Mouse (Mus musculus) embryonic facial prominence, embryonic 11.5 days (tissue): ENCODE data around the gene Sez6l. TPM values are rescaled to one million over a fixed set of nuclear protein-coding genes. Genes with fewer than 3 reads are reported as not detected.

Experiments used
- ATAC-seq: fragments of 200-750 bp; cut with Nextera tagmentation; replicated peaks from 2 replicates; pipeline ENCODE4 v1.8.0; 2017; ENCODE audit warnings: low read depth; ENCODE audit not compliant: insufficient number of reproducible peaks, low FRiP score, low TSS enrichment
- DNase-seq: peaks from one replicate; pipeline ENCODE4 v3.0.0-alpha.2; 2015; ENCODE audit warnings: low spot score
- H3K27ac ChIP-seq: fragments of 300-500 bp; sonication (generic); replicated peaks from 2 replicates; pipeline ENCODE4 v1.5.1; 2014; ENCODE audit warnings: mild to moderate bottlenecking, low read depth, low read length, control low read depth
- H3K27me3 ChIP-seq: fragments of 300-500 bp; sonication (generic); 2 replicates; pipeline ENCODE4 v1.6.1; 2014; ENCODE audit warnings: mild to moderate bottlenecking, low read length, moderate library complexity, mixed read lengths; ENCODE audit not compliant: control insufficient read depth, insufficient read depth
- H3K36me3 ChIP-seq: fragments of 300-500 bp; sonication (generic); replicated peaks from 2 replicates; pipeline ENCODE4 v1.6.1; 2014; ENCODE audit warnings: low read depth, mild to moderate bottlenecking, low read length, moderate library complexity, mixed read lengths; ENCODE audit not compliant: control insufficient read depth, insufficient read depth
- H3K4me1 ChIP-seq: fragments of 300-500 bp; sonication (generic); 2 replicates; pipeline ENCODE4 v1.6.1; 2014; ENCODE audit warnings: low read length, mixed read lengths; ENCODE audit not compliant: control insufficient read depth, insufficient read depth
- H3K4me2 ChIP-seq: fragments of 300-500 bp; sonication (generic); 2 replicates; pipeline ENCODE4 v1.6.1; 2014; ENCODE audit warnings: low read depth, mild to moderate bottlenecking, control low read depth, low read length, moderate library complexity
- H3K4me3 ChIP-seq: fragments of 300-500 bp; sonication (generic); 2 replicates; pipeline ENCODE4 v1.5.1; 2014; ENCODE audit warnings: low read depth, low read length, control low read depth
- H3K9ac ChIP-seq: fragments of 300-500 bp; sonication (generic); replicated peaks from 2 replicates; pipeline ENCODE4 v1.6.1; 2014; ENCODE audit warnings: mild to moderate bottlenecking, control low read depth, low read length
- H3K9me3 ChIP-seq: fragments of 300-500 bp; sonication (generic); replicated peaks from 2 replicates; pipeline ENCODE4 v1.6.1; 2016; ENCODE audit warnings: mild to moderate bottlenecking, low read length, inconsistent platforms, mixed read lengths; ENCODE audit not compliant: control insufficient read depth
- WGBS: fragments of 180-500 bp; shearing (Covaris S2); extraction: QIAGEN DNeasy Blood & Tissue Kit; methylation state at CpG from one replicate; pipeline ENCODE4 v1.1.7; 2014; 5-methylcytosine and 5-hydroxymethylcytosine counted together
- polyA plus RNA-seq: library from polyadenylated mRNA; unstranded; fragments of >200 nt; fragmentation: Nextera tagmentation; extraction: Ambion mirVana; gene quantifications from 2 replicates; pipeline ENCODE4 v1.2.1, GENCODE M21; 2014

Sez6l gene
- polyA plus RNA-seq, result 0.48 and 0.96 TPM in 2 replicates

DNA sequence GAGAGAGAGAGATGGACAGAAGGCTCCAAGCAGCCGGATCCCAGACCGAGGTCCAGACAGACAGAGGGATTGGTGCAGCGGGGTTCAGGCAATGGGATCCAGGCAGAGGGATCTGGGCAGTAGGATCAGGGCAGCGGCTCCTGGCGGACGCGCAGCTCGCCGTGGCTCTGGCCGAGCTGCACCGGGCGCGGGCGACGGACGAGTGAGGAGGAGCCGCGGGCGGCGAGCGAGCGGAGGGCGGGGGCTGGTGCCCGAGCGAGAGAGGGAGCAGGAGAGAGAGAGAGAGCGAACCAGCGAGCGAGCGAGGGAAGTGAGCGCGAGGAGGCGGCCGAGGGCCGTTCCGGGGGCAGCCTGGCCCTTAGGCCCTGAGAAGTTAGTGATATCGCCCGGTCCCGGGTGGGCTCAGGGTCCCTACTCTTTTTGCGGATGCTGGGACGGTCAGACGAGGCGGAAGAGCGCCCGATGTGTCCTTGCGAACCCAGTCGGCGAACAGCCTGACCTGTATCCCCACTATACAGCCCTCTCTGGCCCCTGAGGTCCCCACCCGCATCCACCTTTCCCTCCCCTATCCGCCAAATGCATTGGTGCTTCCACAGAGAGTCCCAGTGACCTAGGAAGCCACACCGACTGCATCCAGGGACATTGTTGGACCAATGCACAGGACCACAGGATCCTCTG is at the start of gene Sez6l:
Sez6l (minus strand) TSS at position 193 of the 678 bp plus-strand sequence.
- Histone ChIP-seq H3K9ac (peak within 1 kb of the TSS; percentile 32), H3K4me1 (peaks cover 4% of the 10 kb centered on the region; the same call in 1 of the 2 replicates), H3K9me3 (no peaks in the 10 kb centered on the region), H3K4me2 (peak within 1 kb of the TSS; percentile 56), H3K4me3 (peak within 1 kb of the TSS; percentile 32), H3K36me3 (no peaks in the 10 kb centered on the region), H3K27me3 (peaks cover 41% of the 10 kb centered on the region), H3K27ac (no peak within 1 kb of the TSS)
- ATAC-seq, result 0 out of 2 replicates have a peak, but pooled peaks have one; percentile 51
- peak; percentile 65 for DNase-seq
- 1% methylated on average over 45 of the region's 50 CpGs for WGBS

DNA sequence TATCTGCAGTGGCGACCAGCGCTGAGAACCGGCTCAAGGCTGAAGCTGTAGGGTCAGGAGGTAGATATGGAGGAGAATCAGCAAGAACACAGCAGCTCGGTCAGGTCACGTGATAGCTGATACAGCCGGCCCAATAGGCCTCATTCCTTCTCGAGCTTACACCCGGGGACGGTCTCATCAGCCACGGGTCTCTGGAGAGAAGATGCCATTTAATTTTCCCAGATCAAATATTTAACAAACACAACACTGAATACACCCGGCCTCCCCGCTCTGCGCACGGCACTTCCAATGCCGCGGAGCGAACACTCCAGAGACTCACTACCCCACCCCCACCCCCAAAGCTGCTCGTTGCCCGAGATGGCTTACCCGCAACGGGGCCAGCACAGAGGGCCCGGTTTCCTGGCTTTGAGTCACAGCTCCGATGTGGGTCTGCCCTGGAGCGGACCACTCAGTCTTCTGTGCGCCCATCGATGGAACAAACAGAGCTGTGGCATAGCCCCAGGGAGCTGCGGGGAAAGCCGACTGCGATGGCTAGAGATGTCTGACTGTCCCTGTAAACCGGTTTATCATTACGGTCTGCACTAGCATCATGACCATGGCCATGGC is 48.7 kb upstream of the Sez6l start:
- Histone ChIP-seq H3K4me1 (no peaks in the 10 kb centered on the region), H3K9ac (no peak overlapping the region; the same call in 1 of the 2 replicates), H3K9me3 (no peaks in the 10 kb centered on the region), H3K27ac (no peak overlapping the region), H3K27me3 (no peaks in the 10 kb centered on the region; the same call in 1 of the 2 replicates), H3K4me2 (no peak overlapping the region), H3K36me3 (no peaks in the 10 kb centered on the region), H3K4me3 (no peak overlapping the region)
- ATAC-seq (no peak), DNase-seq (no peak)
- WGBS, result 45% methylated on average over 31 of the region's 31 CpGs

DNA sequence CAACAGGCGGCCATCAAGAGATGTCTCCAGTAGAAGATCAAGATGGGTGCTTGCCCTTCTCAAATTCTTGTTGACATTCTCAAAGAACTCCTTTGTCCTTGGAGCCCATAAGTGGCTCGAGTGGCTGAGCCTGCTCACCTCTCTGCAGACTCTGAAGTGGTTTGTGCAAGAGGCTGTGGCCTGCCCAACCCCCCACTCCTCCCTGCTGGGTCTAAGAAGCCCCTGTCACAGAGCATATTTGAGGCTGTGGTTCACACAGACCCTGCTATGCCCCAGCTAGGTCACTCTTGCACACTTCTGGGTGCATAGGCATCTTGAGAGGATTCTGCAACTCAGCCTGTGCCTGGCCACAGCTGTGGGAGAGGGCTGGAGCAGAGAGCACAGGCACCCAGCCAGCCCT is 46.0 kb upstream of the Sez6l start:
- Histone ChIP-seq H3K27me3 (no peaks in the 10 kb centered on the region; the same call in 1 of the 2 replicates), H3K36me3 (no peaks in the 10 kb centered on the region), H3K4me2 (no peak overlapping the region), H3K27ac (no peak overlapping the region), H3K4me3 (no peak overlapping the region), H3K9me3 (no peaks in the 10 kb centered on the region), H3K9ac (no peak overlapping the region), H3K4me1 (no peaks in the 10 kb centered on the region)
- DNase-seq (no peak), ATAC-seq (no peak)
- WGBS, result 24% methylated on average over 2 of the region's 2 CpGs

DNA sequence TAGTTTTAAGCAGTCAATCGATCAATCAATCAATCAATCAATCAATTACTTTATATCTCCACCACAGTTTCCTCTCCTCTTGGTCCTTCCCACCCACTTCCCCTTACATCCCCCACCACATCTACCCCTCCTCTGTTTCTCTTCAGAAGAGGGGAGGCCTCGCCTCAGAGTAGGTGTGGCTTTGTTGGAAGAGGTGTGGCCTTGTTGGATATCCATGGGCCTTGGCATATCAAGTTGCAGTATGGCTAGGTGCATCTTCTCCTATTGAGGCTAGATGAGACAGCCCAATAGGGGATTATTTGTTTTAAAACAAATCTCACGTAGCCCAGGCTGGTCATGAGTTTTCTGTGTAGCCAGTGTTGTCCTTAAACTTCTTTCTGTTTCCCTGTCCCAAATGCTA is 43.3 kb upstream of the Sez6l start:
- ATAC-seq, result no peak
- 55% methylated on average over 3 of the region's 3 CpGs for WGBS
- no peak overlapping the region for H3K4me3 ChIP-seq

DNA sequence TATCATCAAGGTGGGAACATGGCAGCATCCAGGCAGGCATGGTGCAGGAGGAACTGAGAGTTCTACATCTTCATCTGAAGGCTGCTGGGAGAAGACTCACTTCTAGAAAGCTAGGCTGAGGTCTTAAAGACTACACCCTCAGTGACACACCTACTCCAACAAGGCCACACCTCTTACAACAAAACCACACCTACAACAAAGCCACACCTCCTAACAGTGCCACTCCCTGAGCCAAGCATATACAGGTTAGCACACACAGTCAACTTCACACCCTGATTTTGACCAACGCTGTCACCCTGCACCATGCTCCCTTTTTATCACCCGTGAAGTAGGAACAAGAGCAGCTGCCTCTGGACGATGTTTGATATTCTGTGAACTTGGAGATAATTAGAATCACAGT is 42.4 kb upstream of the Sez6l start:
- Histone ChIP-seq H3K4me3 (no peak overlapping the region), H3K36me3 (no peaks in the 10 kb centered on the region), H3K9ac (no peak overlapping the region), H3K27ac (no peak overlapping the region), H3K27me3 (no peaks in the 10 kb centered on the region; the same call in 1 of the 2 replicates), H3K4me1 (no peaks in the 10 kb centered on the region), H3K9me3 (no peaks in the 10 kb centered on the region), H3K4me2 (no peak overlapping the region)
- DNase-seq, result no peak
- no peak for ATAC-seq
- WGBS, result 86% methylated on average over 3 of the region's 3 CpGs

More for the DNA sequence above, 43.3 kb upstream of the Sez6l start:
- Histone ChIP-seq H3K9ac (no peak overlapping the region), H3K36me3 (no peaks in the 10 kb centered on the region), H3K27me3 (no peaks in the 10 kb centered on the region; the same call in 1 of the 2 replicates), H3K27ac (no peak overlapping the region), H3K4me2 (no peak overlapping the region), H3K4me1 (no peaks in the 10 kb centered on the region), H3K9me3 (no peaks in the 10 kb centered on the region)
- DNase-seq, result no peak

DNA sequence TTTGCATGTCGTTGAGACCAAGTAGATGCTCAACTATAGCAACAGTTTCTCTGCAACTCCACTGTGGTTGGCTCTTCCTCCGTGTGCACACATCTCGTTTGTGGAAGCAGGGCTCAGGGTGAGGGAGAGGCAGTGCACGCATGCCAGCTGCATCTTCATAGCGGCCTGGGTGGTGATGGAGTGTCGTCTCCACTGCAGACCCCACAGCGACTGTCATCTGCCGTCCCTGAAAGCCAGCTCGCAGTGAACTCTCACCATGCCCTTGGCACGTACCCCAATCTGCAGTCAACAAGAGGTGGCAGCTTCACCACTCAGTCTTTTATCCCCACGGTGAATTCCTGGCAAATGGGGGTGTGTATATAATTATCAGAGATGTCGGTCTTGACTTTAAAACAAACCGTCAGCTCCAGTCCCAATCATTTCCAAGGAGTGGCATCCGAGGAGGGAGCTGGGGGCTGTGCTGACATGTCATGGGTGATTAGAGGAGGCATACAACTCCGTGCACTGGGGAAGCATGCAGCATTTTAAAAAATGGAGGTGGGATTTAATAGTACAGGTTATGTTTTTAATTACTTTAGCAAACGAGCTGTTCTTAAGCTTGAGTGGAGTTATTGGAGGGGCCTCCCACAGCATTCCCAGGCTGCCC is 40.7 kb upstream of the Sez6l start:
- WGBS, result 82% methylated on average over 16 of the region's 16 CpGs

DNA sequence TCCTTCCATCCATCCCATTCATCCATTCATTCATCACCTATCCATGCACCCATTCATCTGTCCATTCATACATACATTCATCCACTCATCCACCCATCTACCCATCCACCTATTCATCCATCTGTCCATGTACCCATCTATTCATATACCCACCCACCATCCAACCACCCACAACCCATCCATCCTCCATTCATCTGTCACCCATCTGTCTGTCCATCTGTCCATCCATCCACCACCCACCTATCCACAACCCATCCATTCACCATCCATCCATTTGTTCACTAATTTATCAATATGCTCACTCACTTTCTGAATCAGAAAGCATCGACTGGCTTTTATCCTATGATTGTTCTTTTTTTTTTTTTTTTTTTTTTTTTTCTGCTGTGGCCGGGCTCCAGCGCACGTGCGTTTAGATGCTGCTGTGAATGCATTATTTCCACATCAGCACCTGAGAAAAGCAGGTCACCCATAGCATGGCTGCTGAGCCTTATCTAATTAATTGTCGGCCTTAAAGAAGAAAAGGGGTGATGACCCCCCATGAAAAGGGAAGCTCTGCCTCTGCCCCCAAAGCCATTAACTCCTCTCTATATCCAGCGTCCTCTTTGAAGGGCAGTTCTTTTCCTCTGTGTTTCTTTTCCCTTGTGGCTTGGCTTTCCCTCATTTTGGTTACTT is 39.1 kb upstream of the Sez6l start:
- Histone ChIP-seq H3K27ac (no peak overlapping the region), H3K4me2 (no peak overlapping the region), H3K4me1 (no peaks in the 10 kb centered on the region), H3K9me3 (no peaks in the 10 kb centered on the region), H3K36me3 (no peaks in the 10 kb centered on the region), H3K4me3 (no peak overlapping the region), H3K9ac (no peak overlapping the region), H3K27me3 (no peaks in the 10 kb centered on the region; the same call in 1 of the 2 replicates)
- WGBS, result 77% methylated on average over 7 of the region's 7 CpGs
- ATAC-seq (no peak), DNase-seq (no peak)

More for the DNA sequence above, 40.7 kb upstream of the Sez6l start:
- no peak for DNase-seq
- Histone ChIP-seq H3K9ac (no peak overlapping the region), H3K9me3 (no peaks in the 10 kb centered on the region), H3K27me3 (no peaks in the 10 kb centered on the region; the same call in 1 of the 2 replicates), H3K27ac (no peak overlapping the region), H3K4me2 (no peak overlapping the region), H3K36me3 (no peaks in the 10 kb centered on the region), H3K4me3 (no peak overlapping the region), H3K4me1 (no peaks in the 10 kb centered on the region)
- ATAC-seq, result no peak
